Mouse (Mus musculus) forebrain, embryonic 11.5 days (tissue): ENCODE data around the gene Prkag2. TPM values are rescaled to one million over a fixed set of nuclear protein-coding genes. Genes with fewer than 3 reads are reported as not detected.
A peak's percentile ranks its signal among the peaks of the same experiment; 100 is the strongest.

Source experiments
- ATAC-seq: fragments of 200-750 bp; cut with Nextera tagmentation; replicated peaks from 2 replicates; pipeline ENCODE4 v1.8.0; 2017; ENCODE audit warnings: moderate TSS enrichment; ENCODE audit not compliant: low FRiP score
- DNase-seq: peaks from one replicate; pipeline ENCODE4 v3.0.0-alpha.2; 2017; ENCODE audit warnings: low spot score
- H3K27ac ChIP-seq: fragments of 300-500 bp; sonication (generic); 2 replicates; pipeline ENCODE4 v1.5.1; 2014; ENCODE audit warnings: low read depth, low read length
- H3K27me3 ChIP-seq: fragments of 300-500 bp; sonication (generic); 2 replicates; pipeline ENCODE4 v1.6.1; 2014; ENCODE audit warnings: mild to moderate bottlenecking, low read length, mixed read lengths; ENCODE audit not compliant: control insufficient read depth, insufficient read depth
- H3K36me3 ChIP-seq: fragments of 300-500 bp; sonication (generic); 2 replicates; pipeline ENCODE4 v1.6.1; 2014; ENCODE audit warnings: mild to moderate bottlenecking, low read length, moderate library complexity, mixed read lengths; ENCODE audit not compliant: control insufficient read depth, insufficient read depth
- H3K4me1 ChIP-seq: fragments of 300-500 bp; sonication (generic); replicated peaks from 2 replicates; pipeline ENCODE4 v1.6.1; 2014; ENCODE audit warnings: low read length, mixed read lengths; ENCODE audit not compliant: control insufficient read depth, insufficient read depth
- H3K4me2 ChIP-seq: fragments of 300-500 bp; sonication (generic); 2 replicates; pipeline ENCODE4 v1.6.1; 2014; ENCODE audit warnings: low read depth, mild to moderate bottlenecking, low read length, moderate library complexity, mixed read lengths; ENCODE audit not compliant: severe bottlenecking
- H3K4me3 ChIP-seq: fragments of 300-500 bp; sonication (generic); 2 replicates; pipeline ENCODE4 v1.5.1; 2014; ENCODE audit warnings: low read depth, low read length
- H3K9ac ChIP-seq: fragments of 300-500 bp; sonication (generic); 2 replicates; pipeline ENCODE4 v1.6.1; 2014; ENCODE audit warnings: low read length
- H3K9me3 ChIP-seq: fragments of 300-500 bp; sonication (generic); 2 replicates; pipeline ENCODE4 v1.6.1; 2016; ENCODE audit warnings: low read length, mixed read lengths; ENCODE audit not compliant: control insufficient read depth
- WGBS: fragments of 180-500 bp; shearing (Covaris S2); extraction: QIAGEN DNeasy Blood & Tissue Kit; methylation state at CpG from one replicate; pipeline ENCODE4 v1.1.7; 2014; 5-methylcytosine and 5-hydroxymethylcytosine counted together
- polyA plus RNA-seq: library from polyadenylated mRNA; unstranded; fragments of >200 nt; fragmentation: Nextera tagmentation; extraction: Ambion mirVana; gene quantifications from 2 replicates; pipeline ENCODE4 v1.2.1, GENCODE M21; 2014

Prkag2 gene
- polyA plus RNA-seq, 1 experiment from 2014 or later = 54.4 TPM

DNA sequence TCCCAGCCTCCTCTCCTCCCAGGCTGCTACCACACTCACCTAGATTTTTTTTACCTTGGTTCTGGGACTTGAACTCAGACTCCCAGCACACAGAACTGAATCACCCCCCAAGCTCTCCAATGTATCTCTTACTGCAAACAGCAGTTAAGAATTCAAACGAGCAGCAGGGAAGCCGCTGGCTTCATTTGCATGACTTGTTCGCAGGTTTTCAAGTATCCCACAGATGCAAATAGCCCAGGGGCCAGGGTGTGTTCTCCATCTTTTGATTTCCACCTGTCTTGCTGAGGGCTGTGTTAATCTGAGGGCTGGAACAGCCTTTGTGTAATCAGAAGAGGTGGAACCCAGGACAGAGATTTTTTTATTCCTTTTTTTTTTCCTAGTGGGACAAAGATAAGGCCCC, 90.7 kb downstream of the Prkag2 start:
- Histone ChIP-seq H3K9me3 (no peaks in the 10 kb centered on the region), H3K36me3 (no peaks in the 10 kb centered on the region), H3K4me2 (no peak overlapping the region), H3K4me3 (no peak overlapping the region), H3K4me1 (peaks cover 19% of the 10 kb centered on the region), H3K27ac (no peak overlapping the region), H3K9ac (no peak overlapping the region), H3K27me3 (no peaks in the 10 kb centered on the region)
- DNase-seq = no peak
- WGBS = 29% methylated on average over 3 of the region's 3 CpGs
- ATAC-seq = no peak

DNA sequence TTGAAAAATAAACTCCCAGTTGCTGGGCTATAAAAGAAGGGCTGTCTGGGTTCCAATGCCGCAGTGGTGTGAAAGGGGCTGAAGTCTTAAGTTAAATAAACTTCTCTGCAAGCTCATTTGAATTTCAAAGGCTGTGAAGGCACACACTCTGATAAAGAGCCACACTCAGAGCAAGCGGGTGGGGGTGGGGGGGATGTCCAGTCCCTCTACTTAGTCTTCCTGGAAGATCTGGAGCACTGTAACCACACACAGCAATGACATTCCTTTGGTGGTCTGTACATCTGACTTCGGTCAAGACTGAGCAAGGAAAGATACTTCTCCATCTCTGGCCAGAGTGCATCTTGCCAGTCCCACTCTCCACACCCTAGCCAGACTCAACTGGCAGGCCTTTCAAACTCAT, 91.5 kb downstream of the Prkag2 start:
- 50% methylated on average over 3 of the region's 3 CpGs for WGBS
- Histone ChIP-seq H3K9me3 (no peaks in the 10 kb centered on the region), H3K9ac (no peak overlapping the region), H3K27me3 (no peaks in the 10 kb centered on the region), H3K27ac (no peak overlapping the region), H3K36me3 (no peaks in the 10 kb centered on the region), H3K4me2 (no peak overlapping the region), H3K4me3 (no peak overlapping the region), H3K4me1 (peaks cover 19% of the 10 kb centered on the region)
- DNase-seq (no peak), ATAC-seq (no peak)

DNA sequence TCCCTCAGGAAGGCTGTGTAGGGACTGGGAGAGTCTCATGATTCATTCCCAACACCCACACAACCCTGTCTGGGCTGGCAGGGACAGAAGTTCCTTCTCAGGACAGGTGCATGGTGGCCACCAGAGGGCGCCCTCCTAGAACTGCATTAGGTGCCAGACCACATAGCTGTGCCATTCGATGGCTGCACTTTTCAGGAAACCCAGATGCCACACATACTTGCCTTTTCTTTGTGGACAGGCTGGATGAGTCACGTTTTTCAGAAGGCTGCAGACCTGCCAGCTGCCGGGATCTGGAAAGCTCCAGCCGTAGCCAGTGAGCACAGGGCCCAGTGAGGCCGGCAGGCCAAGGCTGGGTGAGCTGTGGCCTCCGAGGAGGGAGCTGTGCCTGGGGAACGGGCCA, 93.6 kb downstream of the Prkag2 start:
- no peak overlapping the region for H3K27ac ChIP-seq

DNA sequence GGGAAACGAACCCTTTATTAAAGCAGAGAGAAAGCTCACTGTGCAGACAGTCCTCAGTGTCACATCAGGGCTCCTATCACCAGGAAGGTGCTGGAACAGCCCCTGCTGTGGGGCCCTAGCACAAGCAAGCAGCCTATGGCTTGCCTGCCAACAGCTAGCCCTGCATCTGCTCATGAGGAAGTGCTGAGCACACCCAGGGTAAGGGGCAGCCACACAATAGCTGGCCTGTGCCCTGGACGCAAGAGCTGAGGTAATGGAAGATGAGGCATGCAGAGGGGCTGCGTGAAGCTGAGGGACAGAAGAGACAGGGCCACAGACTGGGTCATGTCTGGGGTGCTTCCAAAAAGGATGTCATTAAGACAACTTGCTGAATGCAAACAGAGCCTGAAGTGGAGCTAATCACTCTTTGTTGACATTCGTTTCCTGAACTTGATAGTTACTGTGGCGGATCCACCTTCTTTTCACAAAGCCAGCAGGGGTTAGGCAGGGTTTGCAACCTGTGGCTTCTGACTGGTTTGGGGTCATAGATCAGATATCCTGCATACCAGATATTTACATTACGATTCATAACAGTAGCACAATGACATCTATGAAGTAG, 94.8 kb downstream of the Prkag2 start:
- Histone ChIP-seq H3K27ac (no peak overlapping the region), H3K4me3 (no peak overlapping the region), H3K9ac (no peak overlapping the region), H3K4me2 (no peak overlapping the region), H3K27me3 (no peaks in the 10 kb centered on the region), H3K9me3 (no peaks in the 10 kb centered on the region), H3K36me3 (no peaks in the 10 kb centered on the region), H3K4me1 (peaks cover 15% of the 10 kb centered on the region)
- DNase-seq = no peak
- ATAC-seq = no peak
- 48% methylated on average over 6 of the region's 6 CpGs for WGBS

More for the DNA sequence above, 93.6 kb downstream of the Prkag2 start:
- no peaks in the 10 kb centered on the region for H3K27me3 ChIP-seq
- no peaks in the 10 kb centered on the region for H3K9me3 ChIP-seq
- no peak overlapping the region for H3K4me3 ChIP-seq
- 0 out of 2 replicates have a peak, but pooled peaks have one; percentile 44 for ATAC-seq
- peak; percentile 87 for DNase-seq
- no peaks in the 10 kb centered on the region for H3K36me3 ChIP-seq
- H3K4me1 ChIP-seq = peaks cover 19% of the 10 kb centered on the region
- no peak overlapping the region for H3K9ac ChIP-seq
- no peak overlapping the region for H3K4me2 ChIP-seq
- WGBS = 40% methylated on average over 8 of the region's 8 CpGs

DNA sequence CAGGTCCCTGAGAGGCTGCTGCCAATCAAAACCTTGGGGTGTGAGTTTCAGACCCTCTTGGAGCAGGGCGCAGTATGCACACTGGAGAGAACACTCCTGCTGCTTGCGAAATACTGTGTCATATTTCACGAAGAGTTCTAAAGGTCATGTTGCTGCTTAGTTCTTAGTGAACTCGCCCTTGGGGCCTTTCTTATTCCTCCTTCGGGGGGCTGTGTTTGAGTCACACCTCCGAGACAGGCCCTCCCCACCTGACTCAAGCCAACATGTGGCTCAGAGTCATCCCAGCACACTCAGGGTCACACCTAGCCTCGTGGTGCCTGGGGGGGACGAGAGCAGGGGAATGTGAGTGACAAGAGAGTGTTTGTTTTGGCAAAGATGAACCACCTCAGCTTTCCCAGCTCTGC, 99.0 kb downstream of the Prkag2 start:
- H3K9ac ChIP-seq = no peak overlapping the region
- no peak overlapping the region for H3K27ac ChIP-seq
- ATAC-seq = no peak
- WGBS = 73% methylated on average over 8 of the region's 8 CpGs
- no peaks in the 10 kb centered on the region for H3K27me3 ChIP-seq
- H3K36me3 ChIP-seq = no peaks in the 10 kb centered on the region
- H3K4me3 ChIP-seq = no peak overlapping the region
- H3K9me3 ChIP-seq = no peaks in the 10 kb centered on the region
- no peak overlapping the region for H3K4me2 ChIP-seq
- no peak for DNase-seq
- no peaks in the 10 kb centered on the region for H3K4me1 ChIP-seq

DNA sequence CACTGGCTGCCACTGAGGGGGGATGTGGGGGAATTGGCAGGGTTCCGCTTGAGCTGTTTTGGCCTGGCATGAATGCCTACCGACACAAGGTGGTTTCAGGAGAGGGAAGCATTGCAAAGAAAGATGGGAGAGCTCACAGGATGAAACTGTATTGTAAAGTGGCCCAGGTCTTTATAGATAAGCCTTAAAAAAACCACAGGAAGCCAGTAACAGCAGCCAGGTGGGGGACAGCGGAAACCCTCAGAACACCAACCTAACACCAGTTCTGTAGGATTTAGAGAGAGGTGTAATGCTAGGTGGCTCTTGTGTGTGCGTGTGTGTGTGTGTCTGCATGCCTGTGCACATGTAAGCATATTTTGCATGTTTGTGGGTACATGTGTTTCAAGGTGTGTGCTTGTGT, 101.1 kb downstream of the Prkag2 start:
- no peak overlapping the region for H3K4me2 ChIP-seq
- no peaks in the 10 kb centered on the region for H3K9me3 ChIP-seq
- no peak for DNase-seq
- ATAC-seq = no peak
- no peaks in the 10 kb centered on the region for H3K4me1 ChIP-seq
- WGBS = 72% methylated on average over 4 of the region's 4 CpGs
- no peaks in the 10 kb centered on the region for H3K36me3 ChIP-seq
- H3K27me3 ChIP-seq = no peaks in the 10 kb centered on the region
- no peak overlapping the region for H3K27ac ChIP-seq
- H3K9ac ChIP-seq = no peak overlapping the region
- H3K4me3 ChIP-seq = no peak overlapping the region

DNA sequence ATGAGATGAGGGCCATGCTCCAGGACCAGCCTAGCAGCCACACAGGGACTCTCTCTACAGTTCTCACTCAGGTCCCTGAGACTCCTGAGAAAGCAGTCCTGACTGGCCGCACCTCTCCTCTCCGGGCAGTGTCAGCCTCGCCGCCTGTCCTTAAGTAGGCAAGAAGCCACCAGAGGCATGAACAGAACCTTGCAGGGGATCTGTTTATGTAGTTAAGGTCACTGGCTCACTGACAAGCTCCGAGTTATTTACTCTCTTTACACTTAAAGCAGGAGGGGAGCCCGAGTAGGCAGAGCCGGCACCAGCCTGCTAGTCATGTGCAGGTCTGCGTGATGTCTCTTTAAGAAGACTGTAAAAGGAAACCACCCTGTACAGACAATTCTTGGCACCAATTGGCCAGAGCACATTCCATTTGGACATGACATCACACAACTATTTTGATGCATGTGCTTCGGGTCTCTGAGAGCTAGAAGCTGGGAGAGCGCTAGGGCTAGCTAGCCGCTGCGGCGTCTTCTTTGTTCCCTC, 104.8 kb downstream of the Prkag2 start:
- no peak overlapping the region for H3K9ac ChIP-seq
- H3K27me3 ChIP-seq = no peaks in the 10 kb centered on the region
- no peaks in the 10 kb centered on the region for H3K9me3 ChIP-seq
- no peak overlapping the region for H3K4me2 ChIP-seq
- H3K36me3 ChIP-seq = no peaks in the 10 kb centered on the region
- DNase-seq (no peak), ATAC-seq (no peak)
- no peaks in the 10 kb centered on the region for H3K4me1 ChIP-seq
- no peak overlapping the region for H3K4me3 ChIP-seq
- H3K27ac ChIP-seq = no peak overlapping the region
- 72% methylated on average over 13 of the region's 13 CpGs for WGBS

DNA sequence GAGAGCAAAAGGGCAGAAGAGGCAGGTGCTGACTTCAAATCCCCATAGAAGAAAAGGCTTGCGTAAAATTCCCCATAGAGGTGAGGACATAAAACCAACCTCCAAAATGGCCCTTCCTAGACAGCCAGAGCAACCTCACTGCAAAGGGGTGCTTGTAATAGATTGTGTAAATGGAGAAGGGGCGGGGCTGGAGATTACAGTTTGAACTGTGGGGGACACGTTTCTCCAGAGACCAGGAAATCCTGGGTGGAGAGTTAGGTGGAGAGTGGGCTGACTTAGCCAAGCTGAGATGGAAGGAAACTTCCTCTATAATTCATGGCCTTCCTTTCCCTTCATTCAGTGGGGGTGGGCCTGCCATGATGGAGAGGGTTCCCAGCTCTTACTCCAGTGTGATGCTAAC, 107.3 kb downstream of the Prkag2 start:
- no peak overlapping the region for H3K9ac ChIP-seq
- no peaks in the 10 kb centered on the region for H3K4me1 ChIP-seq
- H3K9me3 ChIP-seq = no peaks in the 10 kb centered on the region
- WGBS = 75% methylated on average over 3 of the region's 3 CpGs
- ATAC-seq (no peak), DNase-seq (no peak)
- no peak overlapping the region for H3K27ac ChIP-seq
- H3K4me3 ChIP-seq = no peak overlapping the region
- no peaks in the 10 kb centered on the region for H3K27me3 ChIP-seq
- no peak overlapping the region for H3K4me2 ChIP-seq
- no peaks in the 10 kb centered on the region for H3K36me3 ChIP-seq

DNA sequence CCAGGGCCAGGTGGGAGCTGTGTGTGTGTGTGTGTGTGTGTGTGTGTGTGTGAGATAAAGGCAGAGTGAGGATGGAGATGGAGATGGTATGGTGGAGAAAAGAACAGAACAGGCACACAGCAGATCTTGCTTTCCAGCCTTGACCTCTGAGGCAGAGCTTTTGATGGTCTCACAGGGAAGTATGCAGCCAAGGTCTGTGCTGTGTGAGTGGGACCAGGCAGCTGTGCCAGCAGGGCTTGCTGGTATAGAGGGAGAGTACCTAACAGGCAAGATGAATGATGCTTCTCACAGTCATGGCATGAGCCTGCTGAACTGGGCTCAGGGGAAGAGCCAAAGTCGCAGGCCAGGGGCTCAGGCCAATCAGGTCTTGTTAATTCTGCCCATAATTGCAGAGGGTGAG, 108.9 kb downstream of the Prkag2 start:
- WGBS = 83% methylated on average over 1 of the region's 1 CpGs
- no peak for ATAC-seq

More for the DNA sequence above, 108.9 kb downstream of the Prkag2 start:
- DNase-seq = no peak
- Histone ChIP-seq H3K27me3 (no peaks in the 10 kb centered on the region), H3K27ac (no peak overlapping the region), H3K4me2 (no peak overlapping the region), H3K9ac (no peak overlapping the region), H3K4me3 (no peak overlapping the region), H3K4me1 (no peaks in the 10 kb centered on the region; the same call in 1 of the 2 replicates), H3K36me3 (no peaks in the 10 kb centered on the region), H3K9me3 (no peaks in the 10 kb centered on the region)
